Mouse (Mus musculus): ENCODE data around the gene H2al1a. TPM values are rescaled to one million over a fixed set of nuclear protein-coding genes. Genes with fewer than 3 reads are reported as not detected.

H2al1a gene
- total and polyA plus RNA-seq, 3 experiments, result not detected

DNA sequence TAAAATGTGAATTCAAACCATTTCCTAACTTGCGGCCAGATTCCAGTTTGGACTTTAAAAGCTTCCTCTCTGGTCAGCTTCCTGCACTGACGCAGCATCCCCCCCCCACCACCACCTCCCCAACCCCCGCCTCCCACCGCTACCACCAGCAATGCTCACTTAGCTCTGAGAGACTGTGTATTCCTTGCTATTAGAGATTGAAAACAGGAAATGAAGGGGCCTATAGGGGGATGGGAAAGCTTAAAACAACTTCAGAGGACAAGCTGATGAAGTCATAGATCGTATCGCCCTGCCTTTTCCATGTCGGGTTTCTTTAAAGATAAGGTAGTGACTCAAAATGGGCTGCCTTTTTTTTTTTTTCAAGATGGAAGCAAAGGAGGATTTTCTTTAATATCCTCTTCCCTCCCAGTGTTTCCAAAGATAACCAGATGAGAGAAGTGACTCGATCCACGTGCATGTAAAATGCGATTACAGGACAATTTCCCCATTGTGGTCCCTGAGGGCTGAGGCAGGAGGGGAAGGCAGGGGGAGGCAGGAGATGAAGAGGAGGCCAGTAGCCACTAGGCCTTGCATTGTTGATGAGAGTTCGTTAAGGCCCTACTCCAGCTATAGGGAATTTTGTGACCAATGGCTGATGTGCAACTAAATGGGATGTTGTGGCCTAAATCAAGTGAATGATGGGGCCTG lies 44.4 kb upstream of the H2al1a start:
- Histone ChIP-seq H3K9ac (ENCODE audit: insufficient read depth, low read depth) (no peak overlapping the region), H3K27ac (ENCODE audit: insufficient read depth, low read depth) (no peak overlapping the region), H3K36me3 (replicated peaks in 1 of 2; ENCODE audit: control insufficient read depth in 1 of 2, insufficient read depth in 1 of 2, low read length in 1 of 2) (no peaks in the 10 kb centered on the region), H3K9me3 (replicated peaks; ENCODE audit: low read length) (no peaks in the 10 kb centered on the region), H3K4me1 (ENCODE audit: control insufficient read depth in 1 of 2, insufficient read depth in 2 of 2) (no peaks in the 10 kb centered on the region), H3K79me2 (replicated peaks; ENCODE audit: control insufficient read depth, extremely low read depth, insufficient read depth, poor library complexity, severe bottlenecking) (no peaks in the 10 kb centered on the region), H3K27me3 (replicated peaks) (no peaks in the 10 kb centered on the region), H3K4me2 (ENCODE audit: insufficient read depth, low read depth, poor library complexity, severe bottlenecking) (no peak overlapping the region), H3K4me3 (replicated peaks in 1 of 3; ENCODE audit: low read depth in 2 of 3, low read length in 2 of 3, poor library complexity in 1 of 3) (no peak overlapping the region)
- in situ Hi-C loops (cut with MboI; ENCODE audit: low pct_ligation_motif_present, low pct_unique_long_range_greater_than_20kb, low sequenced_read_pairs) (no loop called here), dilution Hi-C loops (cut with MboI; ENCODE audit: extremely low pct_ligation_motif_present, extremely low pct_unique_long_range_greater_than_20kb, low sequenced_read_pairs) (no loop called here)
- no peak for DNase-seq (ENCODE audit: extremely low read depth)
- TF ChIP-seq CHD2 (IDR thresholded peaks at IDR 0.05; ENCODE audit: low read length) (no peak), USF1 (IDR thresholded peaks at IDR 0.05; ENCODE audit: low read depth, low read length) (no peak), MAFK (IDR thresholded peaks at IDR 0.05; ENCODE audit: insufficient replicate concordance, low read length) (no peak), E2F4 (IDR thresholded peaks at IDR 0.05; ENCODE audit: insufficient replicate concordance, low read depth, low read length) (no peak), MYC (IDR thresholded peaks at IDR 0.05; ENCODE audit: low read depth, low read length) (no peak), POLR2AphosphoS2 (IDR thresholded peaks at IDR 0.05; ENCODE audit: low read depth, low read length) (no peak), TCF12 (IDR thresholded peaks at IDR 0.05; ENCODE audit: low read depth, low read length) (no peak)

GRCm38 (mm10) chrX:11255564-11256360 lies 43.3 kb upstream of the H2al1a start:
- no peaks in the 10 kb centered on the region for H3K9me3 ChIP-seq (replicated peaks; ENCODE audit: low read length)
- H3K79me2 ChIP-seq (replicated peaks; ENCODE audit: control insufficient read depth, extremely low read depth, insufficient read depth, poor library complexity, severe bottlenecking), result no peaks in the 10 kb centered on the region
- no peak overlapping the region for H3K4me3 ChIP-seq (replicated peaks in 1 of 3; ENCODE audit: low read depth in 2 of 3, low read length in 2 of 3, poor library complexity in 1 of 3)
- H3K9ac ChIP-seq (ENCODE audit: insufficient read depth, low read depth), result no peak overlapping the region
- in situ Hi-C loops (cut with MboI; ENCODE audit: low pct_ligation_motif_present, low pct_unique_long_range_greater_than_20kb, low sequenced_read_pairs), result no loop called here
- TF ChIP-seq ZKSCAN1 (IDR thresholded peaks at IDR 0.05; ENCODE audit: borderline replicate concordance, low read depth, low read length) (no peak), E2F4 (IDR thresholded peaks at IDR 0.05; ENCODE audit: insufficient replicate concordance, low read depth, low read length) (no peak), CTCF (conservative IDR thresholded peaks at IDR 0.05 in 1 of 2, IDR thresholded peaks at IDR 0.05 in 1 of 2; ENCODE audit: low read depth in 2 of 2, low read length in 2 of 2) (no peak), SMC3 (IDR thresholded peaks at IDR 0.05; ENCODE audit: low read depth, low read length) (no peak), USF2 (conservative IDR thresholded peaks at IDR 0.05; ENCODE audit: low read depth, low read length) (no peak), EP300 (IDR thresholded peaks at IDR 0.05; ENCODE audit: low read length) (no peak), CHD2 (IDR thresholded peaks at IDR 0.05; ENCODE audit: low read length) (no peak), NELFE (IDR thresholded peaks at IDR 0.05; ENCODE audit: low read depth, low read length) (no peak)
- dilution Hi-C loops (cut with MboI; ENCODE audit: extremely low pct_ligation_motif_present, extremely low pct_unique_long_range_greater_than_20kb, low sequenced_read_pairs), result no loop called here
- no peaks in the 10 kb centered on the region for H3K4me1 ChIP-seq (ENCODE audit: control insufficient read depth in 1 of 2, insufficient read depth in 2 of 2)
- no peak for DNase-seq (ENCODE audit: extremely low read depth)
- no peaks in the 10 kb centered on the region for H3K27me3 ChIP-seq (replicated peaks)
- H3K27ac ChIP-seq (ENCODE audit: insufficient read depth, low read depth), result no peak overlapping the region
- no peaks in the 10 kb centered on the region for H3K36me3 ChIP-seq (replicated peaks in 1 of 2; ENCODE audit: control insufficient read depth in 1 of 2, insufficient read depth in 1 of 2, low read length in 1 of 2)
- no peak overlapping the region for H3K4me2 ChIP-seq (ENCODE audit: insufficient read depth, low read depth, poor library complexity, severe bottlenecking)
